Mouse (Mus musculus): ENCODE results near the gene Aox2.

Aox2 gene

GRCm38 (mm10) chr1:58278026-58278425 lies at the start of gene Aox2:
TSS of gene Aox2 (plus strand) at chr1:58278326.
- no peak for DNase-seq

GRCm38 (mm10) chr1:58228916-58229315 lies 49.2 kb upstream of the Aox2 start:
- no peak for DNase-seq

GRCm38 (mm10) chr1:58229774-58230173 lies 48.4 kb upstream of the Aox2 start:
- DNase-seq = no peak

GRCm38 (mm10) chr1:58230542-58230941 lies 47.6 kb upstream of the Aox2 start:
- DNase-seq = no peak

GRCm38 (mm10) chr1:58235405-58235804 lies 42.7 kb upstream of the Aox2 start:
- no peak for DNase-seq

GRCm38 (mm10) chr1:58237527-58238299 lies 40.4 kb upstream of the Aox2 start:
- no peak for DNase-seq

- no peak for DNase-seq
These were observed 39.7 kb upstream of the Aox2 start for GRCm38 (mm10) chr1:58238440-58238839.

- no peak for DNase-seq
These were observed 39.2 kb upstream of the Aox2 start for GRCm38 (mm10) chr1:58238961-58239360.

GRCm38 (mm10) chr1:58240347-58240746 lies 37.8 kb upstream of the Aox2 start:
- DNase-seq = no peak

- no peak for DNase-seq
These were observed 33.6 kb upstream of the Aox2 start for GRCm38 (mm10) chr1:58244487-58244886.

GRCm38 (mm10) chr1:58248518-58248917 lies 29.6 kb upstream of the Aox2 start:
- DNase-seq = no peak

GRCm38 (mm10) chr1:58253466-58253865 lies 24.7 kb upstream of the Aox2 start:
- DNase-seq = no peak

- no peak for DNase-seq
These were observed 20.7 kb upstream of the Aox2 start for GRCm38 (mm10) chr1:58257195-58257991.

- DNase-seq = no peak
These were observed 17.8 kb upstream of the Aox2 start for GRCm38 (mm10) chr1:58260311-58260710.

- no peak for DNase-seq
These were observed 9.9 kb upstream of the Aox2 start for GRCm38 (mm10) chr1:58268231-58268630.

- peak; percentile 34 for DNase-seq
These were observed 7.1 kb upstream of the Aox2 start for GRCm38 (mm10) chr1:58270807-58271569.

- no peak for DNase-seq
These were observed 2.2 kb upstream of the Aox2 start for GRCm38 (mm10) chr1:58275879-58276278.

- DNase-seq = no peak
These were observed 387 bp downstream of the Aox2 start for GRCm38 (mm10) chr1:58278513-58278912.

- no peak for DNase-seq
These were observed 2.3 kb downstream of the Aox2 start for GRCm38 (mm10) chr1:58280381-58280780.

GRCm38 (mm10) chr1:58280939-58281624 lies 3.0 kb downstream of the Aox2 start:
- no peak for DNase-seq

GRCm38 (mm10) chr1:58281625-58281988 lies 3.5 kb downstream of the Aox2 start:
- DNase-seq = no peak

- no peak for DNase-seq
These were observed 6.4 kb downstream of the Aox2 start for GRCm38 (mm10) chr1:58284505-58284904.

- DNase-seq = no peak
These were observed 10.0 kb downstream of the Aox2 start for GRCm38 (mm10) chr1:58288091-58288490.

Data from liver (tissue).